Mouse (Mus musculus) myocyte (in vitro differentiated cells): ENCODE measurements around the gene Atp13a2.

Source experiments
- MAX ChIP-seq: IDR thresholded peaks from one replicate; pipeline ENCODE4 v1.6.1; 2011; ENCODE audit warnings: low read depth, mild to moderate bottlenecking, control low read depth
- MYOG ChIP-seq, 3 experiments: IDR thresholded peaks; one replicate each; pipeline ENCODE4 v1.6.1; 2011; ENCODE audit warnings: control low read depth in 2 of 3, low read depth in 2 of 3, mild to moderate bottlenecking in 2 of 3; ENCODE audit not compliant: insufficient read length in 2 of 3, control insufficient read depth in 1 of 3, insufficient read depth in 1 of 3
- POLR2A ChIP-seq: IDR thresholded peaks from one replicate; pipeline ENCODE4 v1.6.1; 2011; ENCODE audit warnings: low read depth, mild to moderate bottlenecking, control low read depth, moderate library complexity; ENCODE audit not compliant: insufficient read length
- POLR2AphosphoS2 ChIP-seq: IDR thresholded peaks from one replicate; pipeline ENCODE4 v1.6.1; 2011; ENCODE audit warnings: low read depth, control low read depth; ENCODE audit not compliant: insufficient read length
- TCF3 ChIP-seq: IDR thresholded peaks from one replicate; pipeline ENCODE4 v1.6.1; 2011; ENCODE audit warnings: low read depth, control low read depth; ENCODE audit not compliant: insufficient read length
- USF1 ChIP-seq: IDR thresholded peaks from one replicate; pipeline ENCODE4 v1.6.1; 2011; ENCODE audit warnings: low read depth, mild to moderate bottlenecking, control low read depth, moderate library complexity

GRCm38 (mm10) chr4:141014856-141015255 lies 28.2 kb downstream of the Atp13a2 start:
- TF ChIP-seq POLR2A (no peak), MYOG (IDR thresholded peaks at IDR 0.05; ENCODE audit: control insufficient read depth in 1 of 3, insufficient read depth in 1 of 3, insufficient read length in 2 of 3, low read depth in 2 of 3) (no peak), POLR2AphosphoS2 (no peak), TCF3 (no peak), MAX (no peak), USF1 (no peak)
